Comparison of ENCODE assay signal across 19 mouse cellular contexts in the genomic region with DNA sequence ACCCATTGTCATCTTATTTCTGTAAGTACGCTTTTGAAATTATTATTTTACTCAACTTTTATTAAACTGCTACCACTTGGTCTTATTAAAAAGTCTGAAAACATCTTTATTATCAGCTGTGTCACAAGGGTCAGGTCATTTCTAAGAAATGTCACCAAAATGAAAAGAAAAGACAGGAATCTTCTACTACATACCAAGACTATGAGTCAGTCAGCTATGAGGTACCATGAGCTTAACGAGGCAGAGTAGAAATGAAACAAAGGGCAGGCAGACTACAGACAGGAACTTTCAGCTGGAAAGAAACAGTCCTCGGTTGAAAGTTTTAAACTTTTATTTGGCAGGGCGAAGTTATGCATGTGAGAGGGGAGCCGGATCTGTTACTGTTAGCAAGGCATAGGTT.
"Had no signal": no experiment of that assay in that cellular context is flagged by ENCODE, and none has a peak within 500 bp of the region (broad histone marks: within the 10 kb centered on the region; RNA-seq: fewer than 3 reads in every experiment).

No protein-coding gene starts in this region.

- H3K9ac ChIP-seq: liver, embryonic 14.5 days; liver, postnatal 0 days; lung, embryonic 14.5 days; midbrain, embryonic 12.5 days; midbrain, embryonic 15.5 days; neural tube, embryonic 13.5 days; stomach, embryonic 15.5 days had no signal

- H3K4me1 ChIP-seq: midbrain, embryonic 12.5 days; midbrain, embryonic 15.5 days; neural tube, embryonic 13.5 days; stomach, embryonic 15.5 days had no signal

- H3K36me3 ChIP-seq: midbrain, embryonic 12.5 days; midbrain, embryonic 15.5 days; neural tube, embryonic 13.5 days; stomach, embryonic 15.5 days had no signal

- H3K27me3 ChIP-seq: midbrain, embryonic 12.5 days; midbrain, embryonic 15.5 days; neural tube, embryonic 13.5 days; stomach, embryonic 15.5 days had no signal

- H3K4me2 ChIP-seq: liver, embryonic 11.5 days; lung, embryonic 14.5 days; midbrain, embryonic 12.5 days; midbrain, embryonic 15.5 days; neural tube, embryonic 13.5 days; stomach, embryonic 15.5 days had no signal

- H3K27ac ChIP-seq: kidney, postnatal 0 days; layer of hippocampus, adult 2 months; liver, embryonic 14.5 days; midbrain, embryonic 12.5 days; midbrain, embryonic 15.5 days; neural tube, embryonic 13.5 days; stomach, embryonic 15.5 days had no signal

- H3K4me3 ChIP-seq: layer of hippocampus, adult 2 months; midbrain, embryonic 12.5 days; midbrain, embryonic 15.5 days; neural tube, embryonic 13.5 days; stomach, embryonic 15.5 days had no signal

- H3K9me3 ChIP-seq: midbrain, embryonic 12.5 days; midbrain, embryonic 15.5 days; neural tube, embryonic 13.5 days; stomach, embryonic 15.5 days had no signal

- DNase-seq: kidney, adult 2 months; kidney, postnatal 25 days; liver, postnatal 0 days; lung, embryonic 14.5 days; lung, postnatal 14 days; lung, postnatal 4 days; retina, postnatal 1 day; right cerebral cortex, postnatal 25 days; spleen, adult 18-20 months; thymus, postnatal 25 days had no signal

- ATAC-seq: intestine, postnatal 0 days; liver, postnatal 0 days; midbrain, embryonic 15.5 days had no signal
